Mouse (Mus musculus) MEL (cell line): ENCODE data around the gene Nlrc4. TPM values are rescaled to one million over a fixed set of nuclear protein-coding genes. Genes with fewer than 3 reads are reported as not detected.

ENCODE experiments used
- DNase-seq: peaks from one replicate; pipeline ENCODE4 v3.0.0; 2011; ENCODE audit warnings: low read depth, low spot score
- H3K27ac ChIP-seq: 2 replicates; pipeline ENCODE4 v1.5.1; 2012; ENCODE audit warnings: low read depth, mild to moderate bottlenecking, control low read depth, low read length, moderate library complexity; ENCODE audit not compliant: control insufficient read depth
- H3K27me3 ChIP-seq, 2 experiments: fragments of 150-350 bp in 1 of 2; sonication (generic) in 1 of 2; 2 replicates each; pipeline ENCODE4 v1.6.1; 2012; ENCODE audit warnings: low read length in 2 of 2, mild to moderate bottlenecking in 2 of 2, improper control_type of control experiment in 1 of 2, moderate library complexity in 1 of 2; ENCODE audit not compliant: insufficient read depth in 2 of 2, control insufficient read depth in 1 of 2
- H3K36me3 ChIP-seq, 2 experiments: 2 replicates each; pipeline ENCODE4 v1.6.1; 2012 to 2014; ENCODE audit warnings: low read length in 2 of 2, improper control_type of control experiment in 1 of 2, inconsistent platforms in 1 of 2, mild to moderate bottlenecking in 1 of 2; ENCODE audit not compliant: insufficient read depth in 2 of 2, control insufficient read depth in 1 of 2
- H3K4me1 ChIP-seq, 2 experiments: fragments of 150-350 bp in 1 of 2; sonication (generic) in 1 of 2; 2 replicates each; pipeline ENCODE4 v1.6.1; 2012; ENCODE audit warnings: low read length in 2 of 2, improper control_type of control experiment in 1 of 2, mild to moderate bottlenecking in 1 of 2; ENCODE audit not compliant: insufficient read depth in 2 of 2, control insufficient read depth in 1 of 2
- H3K4me3 ChIP-seq, 2 experiments: fragments of 150-350 bp in 1 of 2; sonication (generic) in 1 of 2; 2 replicates each; pipeline ENCODE4 v1.5.1; 2012; ENCODE audit warnings: low read depth in 2 of 2, low read length in 2 of 2, mild to moderate bottlenecking in 2 of 2, moderate library complexity in 2 of 2, control low read depth in 1 of 2, improper control_type of control experiment in 1 of 2; ENCODE audit not compliant: control insufficient read depth in 1 of 2, insufficient read depth in 1 of 2
- H3K79me2 ChIP-seq: 2 replicates; pipeline ENCODE4 v1.6.1; 2012; ENCODE audit warnings: mild to moderate bottlenecking, low read length, moderate library complexity; ENCODE audit not compliant: control insufficient read depth, poor library complexity, insufficient read depth
- H3K9ac ChIP-seq: 2 replicates; pipeline ENCODE4 v1.6.1; 2012; ENCODE audit warnings: low read depth, mild to moderate bottlenecking, control low read depth, low read length, moderate library complexity; ENCODE audit not compliant: control insufficient read depth, poor library complexity, severe bottlenecking
- H3K9me3 ChIP-seq: fragments of 150-350 bp; sonication (generic); replicated peaks from 2 replicates; pipeline ENCODE4 v1.6.1; 2012; ENCODE audit warnings: mild to moderate bottlenecking, low read length, improper control_type of control experiment, moderate library complexity; ENCODE audit not compliant: insufficient read depth
- E2F4 ChIP-seq: IDR thresholded peaks from 2 replicates; pipeline ENCODE4 v1.6.1; 2011; ENCODE audit warnings: low read depth, low read length, improper control_type of control experiment, borderline replicate concordance
- EP300 ChIP-seq, 2 experiments: IDR thresholded peaks; 2 replicates each; pipeline ENCODE4 v1.6.1; 2011; ENCODE audit warnings: improper control_type of control experiment in 2 of 2, low read length in 2 of 2, low read depth in 1 of 2, mild to moderate bottlenecking in 1 of 2
- ETS1 ChIP-seq: IDR thresholded peaks from 2 replicates; pipeline ENCODE4 v1.6.1; 2012; ENCODE audit warnings: low read depth, mild to moderate bottlenecking, inconsistent platforms, low read length, improper control_type of control experiment, moderate library complexity
- GATA1 ChIP-seq: IDR thresholded peaks from 2 replicates; pipeline ENCODE4 v1.6.1; 2011; ENCODE audit warnings: low read depth, low read length, improper control_type of control experiment
- MAFK ChIP-seq: IDR thresholded peaks from 2 replicates; pipeline ENCODE4 v1.6.1; 2011; ENCODE audit warnings: low read depth, mild to moderate bottlenecking, low read length, improper control_type of control experiment, borderline replicate concordance
- MEF2A ChIP-seq: IDR thresholded peaks from 2 replicates; pipeline ENCODE4 v1.6.1; 2014; ENCODE audit warnings: low read depth, mild to moderate bottlenecking, inconsistent platforms, low read length, improper control_type of control experiment; ENCODE audit not compliant: poor library complexity, insufficient replicate concordance, severe bottlenecking; ENCODE audit errors: extremely low read depth
- MYC ChIP-seq: IDR thresholded peaks from 2 replicates; pipeline ENCODE4 v1.6.1; 2011; ENCODE audit warnings: low read depth, mild to moderate bottlenecking, low read length, improper control_type of control experiment, moderate library complexity
- NRF1 ChIP-seq: IDR thresholded peaks from 2 replicates; pipeline ENCODE4 v1.6.1; 2014; ENCODE audit warnings: low read depth, mild to moderate bottlenecking, inconsistent platforms, low read length, improper control_type of control experiment, moderate library complexity; ENCODE audit not compliant: poor library complexity, insufficient read depth, severe bottlenecking
- POLR2AphosphoS2 ChIP-seq: IDR thresholded peaks from 2 replicates; pipeline ENCODE4 v1.6.1; 2011; ENCODE audit warnings: low read length, improper control_type of control experiment
- RCOR1 ChIP-seq: IDR thresholded peaks from 2 replicates; pipeline ENCODE4 v1.6.1; 2012; ENCODE audit warnings: low read depth, mild to moderate bottlenecking, inconsistent platforms, low read length, improper control_type of control experiment
- SIN3A ChIP-seq: IDR thresholded peaks from 2 replicates; pipeline ENCODE4 v1.6.1; 2012; ENCODE audit warnings: low read length, improper control_type of control experiment, inconsistent platforms
- SMC3 ChIP-seq: IDR thresholded peaks from 2 replicates; pipeline ENCODE4 v1.6.1; 2011; ENCODE audit warnings: low read depth, low read length, improper control_type of control experiment
- TCF12 ChIP-seq: IDR thresholded peaks from 2 replicates; pipeline ENCODE4 v1.6.1; 2014; ENCODE audit warnings: low read depth, mild to moderate bottlenecking, inconsistent platforms, low read length, improper control_type of control experiment, moderate library complexity
- UBTF ChIP-seq: IDR thresholded peaks from 2 replicates; pipeline ENCODE4 v1.6.1; 2012; ENCODE audit warnings: low read depth, mild to moderate bottlenecking, inconsistent platforms, low read length, improper control_type of control experiment, moderate library complexity, borderline replicate concordance; ENCODE audit not compliant: insufficient read depth
- ZNF384 ChIP-seq: IDR thresholded peaks from 2 replicates; pipeline ENCODE4 v1.6.1; 2012; ENCODE audit warnings: low read depth, mild to moderate bottlenecking, inconsistent platforms, low read length, improper control_type of control experiment
- polyA plus RNA-seq, 2 experiments: library from polyadenylated mRNA; stranded (reverse) in 1 of 2; unstranded in 1 of 2; fragments of >175 nt in 1 of 2; fragments of >200 nt in 1 of 2; gene quantifications; 2 replicates each; pipeline versions ENCODE4 v1.2.1 to v1.2.4; 2012; ENCODE audit warnings: low replicate concordance in 2 of 2, low read depth in 1 of 2; ENCODE audit not compliant: insufficient read length in 2 of 2, insufficient read depth in 1 of 2, missing spikeins in 1 of 2
- total RNA-seq: library from RNA; depleted of rRNA; stranded (reverse); fragments of 300-350 nt; gene quantifications from 2 replicates; pipeline ENCODE4 v1.2.3, GENCODE M21; 2012

The Nlrc4 gene
- total and polyA plus RNA-seq, 3 experiments = 0.04 to 0.47 TPM; not detected in 1

GRCm38 (mm10) chr17:74507934-74508333 lies 49.0 kb upstream of the Nlrc4 start:
- peak; percentile 38 for DNase-seq
- H3K36me3 ChIP-seq = peaks cover 0 to 4% of the 10 kb centered on the region in 2 experiments; a peak in 2 of 4 replicates
- H3K9me3 ChIP-seq = no peaks in the 10 kb centered on the region
- no peak overlapping the region for H3K9ac ChIP-seq
- no peak overlapping the region for H3K4me3 ChIP-seq
- H3K4me1 ChIP-seq = peaks cover 0 to 6% of the 10 kb centered on the region in 2 experiments; a peak in 3 of 4 replicates
- no peaks in the 10 kb centered on the region for H3K79me2 ChIP-seq
- no peaks in the 10 kb centered on the region for H3K27me3 ChIP-seq
- TF ChIP-seq E2F4 = no peak
- TF ChIP-seq MAFK = no peak
- TF ChIP-seq NRF1 = no peak
- 0 out of 2 replicates have a peak, but pooled peaks have one; percentile 4 for TF ChIP-seq ZNF384
- TF ChIP-seq EP300 (IDR thresholded peaks at IDR 0.05; ENCODE audit: low read depth in 1 of 2, low read length in 2 of 2) = peak in 1 of 2 experiments; percentile 42; a peak in 2 of 4 replicates
- no peak for TF ChIP-seq SIN3A
- TF ChIP-seq TCF12 = peak; percentile 65
- TF ChIP-seq POLR2AphosphoS2 = no peak
- TF ChIP-seq MEF2A = peak; percentile 90
- TF ChIP-seq GATA1 = peak; percentile 64
- 0 out of 2 replicates have a peak, but pooled peaks have one; percentile 15 for TF ChIP-seq ETS1
- no peak for TF ChIP-seq SMC3
- TF ChIP-seq RCOR1 = peak; percentile 91
- no peak for TF ChIP-seq MYC
- H3K27ac ChIP-seq = no peak overlapping the region

GRCm38 (mm10) chr17:74501085-74501484 lies 42.1 kb upstream of the Nlrc4 start:
- no peaks in the 10 kb centered on the region for H3K9me3 ChIP-seq
- DNase-seq = no peak
- TF ChIP-seq ETS1 = no peak
- no peak for TF ChIP-seq UBTF
- H3K27me3 ChIP-seq = no peaks in the 10 kb centered on the region
- H3K27ac ChIP-seq = no peak overlapping the region
- H3K4me1 ChIP-seq = no peaks in the 10 kb centered on the region
- H3K4me3 ChIP-seq = no peak overlapping the region
- H3K79me2 ChIP-seq = no peaks in the 10 kb centered on the region
- peaks cover 0 to 3% of the 10 kb centered on the region in 2 experiments; a peak in 2 of 4 replicates for H3K36me3 ChIP-seq
- no peak overlapping the region for H3K9ac ChIP-seq
